Mouse (Mus musculus) T-helper 17 cell (primary cell): ENCODE data around the gene Fem1b.
"Not testable (repeated sequence)": the region's sequence is repeated elsewhere in the genome, so short reads cannot be mapped to it uniquely, and the experiment has no call there.

Experiments used
- in situ Hi-C, 2 experiments: fragments of 300-600 bp; cut with MboI, MseI; formaldehyde crosslinking; loops; 1 replicate in 1 of 2; 2 replicates in 1 of 2; pipeline ENCODE4 v1.15.1; 2025; ENCODE audit warnings: high pct_unique_total_duplicates in 2 of 2

The Fem1b gene

DNA sequence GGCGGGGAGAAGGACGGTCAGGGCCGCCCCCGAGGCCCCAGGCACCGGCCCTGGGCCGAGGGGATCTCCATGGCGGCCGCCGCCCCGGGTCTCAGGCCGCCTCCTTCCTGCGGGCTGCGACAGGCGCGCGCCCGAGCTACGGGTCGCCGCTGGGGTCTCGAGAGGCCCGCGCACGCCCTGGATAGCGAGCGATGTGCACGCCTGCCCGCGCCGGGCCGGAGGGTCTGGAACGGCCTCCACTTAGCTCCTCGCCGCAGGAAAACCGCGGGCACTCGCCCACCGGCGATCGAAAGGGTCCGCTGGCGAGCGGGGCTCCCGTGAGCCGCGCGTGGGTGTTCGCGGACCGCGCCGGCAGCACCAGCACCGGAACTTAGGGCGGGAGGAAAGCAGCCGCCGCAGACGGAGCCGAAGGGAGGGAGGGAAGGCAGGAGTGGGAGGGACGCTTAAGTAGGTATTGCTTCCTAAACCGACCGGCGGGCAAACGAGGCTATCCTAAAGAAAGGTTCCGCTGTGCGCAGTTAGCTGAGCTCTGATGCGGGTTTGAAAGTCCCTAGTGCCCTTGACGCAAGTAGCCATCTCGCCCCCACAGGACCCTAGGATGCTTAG, at the start of gene Fem1b:
TSS of gene Fem1b (minus strand) at position 419 of the 606 bp plus-strand sequence.
- in situ Hi-C loops = loop anchor here in 1 of 2 experiments (10.0 kb wide), 1 partner anchor 583 kb away; the partner anchor contains the start of gene 2300009A05Rik

DNA sequence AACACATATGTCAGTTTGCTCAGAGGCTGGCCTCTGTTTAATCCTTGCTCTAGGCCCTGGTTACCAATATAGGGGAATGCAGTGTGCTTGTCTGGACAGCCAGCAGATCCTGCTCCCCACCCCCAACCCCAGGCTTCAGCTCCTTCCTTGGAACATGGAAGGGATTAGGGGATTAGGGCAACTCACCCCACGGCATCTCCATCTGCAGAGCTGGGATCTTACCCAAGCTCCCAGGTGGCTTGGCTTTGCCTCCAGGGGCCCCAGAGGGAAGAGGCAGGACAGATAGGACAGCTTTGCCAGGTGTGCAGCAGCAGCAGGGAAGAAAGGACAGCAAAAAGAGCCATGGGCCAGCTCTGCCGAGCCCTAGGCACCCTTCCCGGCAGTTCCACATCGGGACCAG, 49.1 kb upstream of the Fem1b start:
- in situ Hi-C loops = no loop called here

GRCm38 (mm10) chr9:62860102-62860501, 48.4 kb upstream of the Fem1b start:
- in situ Hi-C loops = not testable (repeated sequence)

DNA sequence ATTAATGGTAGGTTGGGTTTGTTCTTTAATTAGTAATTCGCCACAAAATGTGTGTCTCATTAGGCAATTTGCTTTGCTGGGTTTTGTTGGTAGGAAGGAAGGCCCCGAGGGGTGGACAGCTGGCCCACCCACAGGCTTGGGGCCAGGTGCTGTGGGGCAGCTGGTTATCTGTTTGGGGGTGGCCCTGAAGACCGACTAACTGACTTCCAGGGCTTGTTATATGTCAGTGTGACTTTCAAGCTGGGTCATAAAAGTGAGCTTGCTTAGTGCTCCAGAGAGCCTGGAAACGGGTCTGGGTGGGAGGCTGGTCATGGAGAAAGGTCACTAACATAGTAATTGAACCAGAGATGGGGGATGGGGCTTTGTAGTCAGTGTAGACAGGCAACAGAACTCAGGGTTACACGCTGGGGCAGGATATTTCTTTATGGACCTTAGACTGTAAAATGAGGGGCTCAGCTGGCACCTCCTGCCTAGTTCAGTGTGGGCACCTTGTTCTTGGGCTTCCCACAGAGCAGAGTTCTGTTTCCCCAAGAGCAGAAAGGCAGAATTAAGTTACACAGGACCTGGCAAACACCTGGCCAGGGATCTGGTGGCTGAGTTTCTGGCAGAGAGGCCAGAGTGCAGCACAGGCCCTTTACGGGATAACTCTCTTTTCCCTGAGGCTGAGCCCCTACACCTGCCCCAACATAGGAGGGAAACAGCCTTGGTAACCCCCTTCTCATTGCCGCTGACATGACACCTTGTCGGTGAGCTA, 46.7 kb upstream of the Fem1b start:
- in situ Hi-C loops = loop anchor here in 1 of 2 experiments (5.0 kb wide), 1 partner anchor 34 kb away; no protein-coding TSS in a partner anchor

GRCm38 (mm10) chr9:62857719-62858261, 46.1 kb upstream of the Fem1b start, which contains the start of gene Calml4:
Calml4 (plus strand) TSS chr9:62858080.
- in situ Hi-C loops = loop anchor here in 1 of 2 experiments (5.0 kb wide), 1 partner anchor 35 kb away; no protein-coding TSS in a partner anchor

GRCm38 (mm10) chr9:62857216-62857615, 45.5 kb upstream of the Fem1b start:
- in situ Hi-C loops = loop anchor here in 1 of 2 experiments (5.0 kb wide), 1 partner anchor 35 kb away; no protein-coding TSS in a partner anchor

- in situ Hi-C loops = loop anchor here (5.0 kb wide), 3 partner anchors 98 to 268 kb away; no protein-coding TSS in a partner anchor
Measured at GRCm38 (mm10) chr9:62854483-62854882, 42.7 kb upstream of the Fem1b start.

DNA sequence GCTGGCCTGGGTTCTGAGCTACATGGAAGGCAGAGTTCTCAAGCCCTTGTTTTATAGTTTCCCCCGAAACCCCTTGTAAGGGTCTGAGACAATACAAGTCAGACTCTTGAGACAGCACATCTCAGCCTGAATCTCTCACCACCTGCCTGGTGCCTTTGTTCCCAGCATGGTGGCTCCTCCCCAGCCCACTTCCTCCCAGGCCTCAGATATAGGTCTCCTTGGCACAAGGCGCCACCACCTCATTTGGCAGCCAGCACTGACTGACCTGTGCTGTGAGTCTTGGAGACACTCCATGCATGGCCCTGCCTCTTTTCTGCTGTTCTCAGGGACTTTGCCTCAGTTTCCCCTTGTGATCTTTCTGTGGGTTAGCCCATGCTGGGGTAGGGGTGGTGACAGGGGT, 39.8 kb upstream of the Fem1b start:
- in situ Hi-C loops = loop anchor here (5.0 kb wide), 3 partner anchors 101 to 271 kb away; no protein-coding TSS in a partner anchor

DNA sequence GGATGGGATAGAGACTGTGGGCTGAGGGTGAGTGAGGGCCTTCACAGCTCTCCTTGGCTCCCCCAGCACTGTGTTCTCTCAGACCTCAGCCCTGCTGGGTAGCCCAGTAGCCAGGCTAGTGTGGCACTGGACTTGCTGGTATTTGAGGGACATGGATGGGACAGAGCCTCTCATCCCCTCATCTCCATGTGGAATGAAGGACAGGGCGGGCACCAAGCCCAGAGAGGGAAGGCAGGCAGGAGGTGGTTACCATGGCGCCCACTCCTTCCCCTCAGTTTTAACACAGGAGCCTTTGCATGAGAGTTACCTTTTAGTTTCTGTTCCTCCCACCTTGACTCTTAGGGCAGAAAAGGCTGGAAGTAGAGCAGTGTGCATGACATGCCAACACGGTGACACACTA, 36.9 kb upstream of the Fem1b start:
- in situ Hi-C loops = no loop called here

DNA sequence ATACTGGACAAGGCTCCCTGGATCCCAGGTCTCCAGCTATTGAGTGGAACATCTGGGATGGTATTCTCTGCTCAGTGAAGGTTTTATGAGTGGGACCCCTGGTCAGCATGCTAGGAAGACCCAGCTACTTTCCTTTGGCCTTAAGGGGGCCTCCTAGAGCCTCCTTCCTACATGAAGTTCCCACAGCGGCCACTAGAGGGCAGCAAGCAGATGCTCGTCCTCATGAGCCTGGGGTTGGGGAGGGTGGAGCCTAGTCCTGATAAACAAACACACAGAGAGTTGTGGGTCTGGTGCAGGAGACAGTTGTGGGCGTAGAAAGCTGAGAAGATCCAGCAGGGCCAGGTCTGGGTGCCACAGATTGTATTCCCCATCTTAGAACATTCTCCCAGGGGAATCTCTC, 36.0 kb upstream of the Fem1b start:
- in situ Hi-C loops = no loop called here

GRCm38 (mm10) chr9:62844461-62844860, 32.7 kb upstream of the Fem1b start:
- in situ Hi-C loops = no loop called here

- in situ Hi-C loops = no loop called here
Measured at GRCm38 (mm10) chr9:62843356-62844024, 31.8 kb upstream of the Fem1b start.

GRCm38 (mm10) chr9:62839172-62839770, 27.5 kb upstream of the Fem1b start:
- in situ Hi-C loops = no loop called here

GRCm38 (mm10) chr9:62838506-62839171, 26.9 kb upstream of the Fem1b start, which contains the start of gene Cln6:
Cln6 (plus strand) TSS chr9:62838785.
- in situ Hi-C loops = no loop called here

DNA sequence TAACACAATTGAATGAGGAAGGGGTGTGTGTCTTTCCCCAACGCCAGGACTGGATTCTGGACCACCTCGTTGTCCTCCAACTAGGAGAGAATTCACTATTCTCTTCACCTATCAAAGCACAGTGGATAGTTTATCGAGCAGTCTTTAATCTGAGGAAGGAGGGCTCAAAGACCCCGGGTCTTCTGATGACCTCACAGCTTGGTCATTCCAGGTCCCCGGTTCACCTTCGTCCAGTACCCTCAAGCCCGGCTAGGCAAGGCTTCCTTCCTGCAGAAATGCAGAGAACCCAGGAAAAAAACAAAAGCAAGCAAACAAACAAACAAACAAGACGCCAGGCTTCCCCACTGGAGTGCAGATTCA, 26.4 kb upstream of the Fem1b start:
- in situ Hi-C loops = no loop called here

DNA sequence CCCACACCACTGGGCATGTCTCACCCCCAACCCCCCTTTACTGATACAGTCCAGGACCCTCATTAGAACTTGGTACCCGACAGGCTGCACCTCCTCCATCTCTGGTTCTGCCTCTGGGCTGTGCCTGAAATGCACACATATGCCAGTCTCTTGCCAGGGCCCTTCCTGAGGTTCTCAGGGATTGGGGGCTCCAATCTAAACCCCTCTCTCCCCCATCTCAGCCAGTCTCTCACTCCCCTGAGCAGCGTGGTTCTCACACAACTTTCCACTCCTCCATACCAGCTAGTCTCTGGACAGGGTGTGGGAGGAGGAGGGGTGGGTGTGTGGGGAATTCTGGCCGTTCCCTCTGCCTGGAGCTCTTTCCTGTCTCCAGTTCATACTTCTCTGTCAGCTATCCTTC, 25.9 kb upstream of the Fem1b start:
- in situ Hi-C loops = no loop called here

DNA sequence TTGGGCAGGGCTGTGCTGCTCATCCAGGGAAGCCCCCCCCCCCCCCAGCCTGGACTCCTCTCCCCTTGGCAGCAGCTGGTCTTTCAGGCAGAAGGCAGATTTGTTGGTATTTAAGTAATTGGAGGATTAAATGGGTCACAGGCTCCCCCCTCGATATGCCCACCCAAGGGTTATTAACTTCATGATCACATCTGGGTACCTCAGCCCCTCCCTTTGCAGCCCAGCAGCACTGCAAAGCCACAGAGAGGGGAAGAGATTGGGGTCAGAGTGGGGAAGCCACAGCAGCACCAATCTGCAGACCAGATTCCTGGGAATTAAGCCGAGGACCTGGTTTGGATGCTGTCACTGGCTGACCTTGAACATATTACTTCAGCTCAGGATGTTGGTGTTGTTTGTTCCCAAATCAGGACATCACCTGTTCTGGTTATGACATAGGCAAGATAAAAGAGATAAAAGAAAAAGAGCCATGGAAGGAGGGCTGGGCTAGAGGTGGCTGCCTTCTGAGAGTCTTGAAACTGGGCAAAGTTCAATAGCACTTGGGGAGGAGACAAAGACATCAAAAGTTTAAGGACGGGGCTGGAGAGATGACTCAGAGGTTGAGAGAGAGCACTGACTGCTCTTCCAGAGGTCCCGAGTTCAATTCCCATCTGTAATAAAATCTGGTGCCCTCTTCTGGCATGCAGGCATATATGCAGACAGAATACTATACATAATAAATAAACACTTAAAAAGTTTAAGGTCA, 24.1 kb upstream of the Fem1b start:
- in situ Hi-C loops = no loop called here

DNA sequence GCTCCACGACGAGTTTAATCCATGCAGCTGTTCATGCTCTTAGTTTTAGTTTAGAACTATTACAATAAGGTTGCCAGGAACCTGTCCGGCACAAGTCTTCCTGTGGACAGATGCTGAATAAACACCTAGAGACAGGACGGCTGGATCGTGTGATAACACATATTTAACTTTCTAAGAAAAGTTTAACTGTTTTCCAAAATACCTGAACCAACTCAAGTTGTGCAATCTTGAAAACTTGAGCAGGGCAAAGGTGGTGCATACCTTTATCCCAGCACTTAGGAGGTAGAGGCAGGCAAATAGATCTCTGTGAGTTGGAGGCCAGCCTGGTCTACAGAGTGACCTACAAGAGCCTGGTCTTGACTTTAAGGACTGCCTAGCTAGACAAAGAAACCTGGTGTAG, 23.2 kb upstream of the Fem1b start:
- in situ Hi-C loops = no loop called here

GRCm38 (mm10) chr9:62829877-62830276, 18.1 kb upstream of the Fem1b start:
- in situ Hi-C loops = no loop called here

GRCm38 (mm10) chr9:62828662-62829086, 16.9 kb upstream of the Fem1b start:
- in situ Hi-C loops = no loop called here
